Mouse (Mus musculus): Measurements from ENCODE around the gene Kcmf1.

- TF ChIP-seq CTCF (IDR thresholded peaks at IDR 0.05; ENCODE audit: low read depth, low read length), result no peak
- TF ChIP-seq POLR2A (IDR thresholded peaks at IDR 0.05; ENCODE audit: insufficient read depth, low read length), result no peak
- TF ChIP-seq EP300 (IDR thresholded peaks at IDR 0.05; ENCODE audit: insufficient read depth, low read depth, low read length), result no peak
Measured at GRCm38 (mm10) chr6:72884767-72885166, 15.0 kb downstream of the Kcmf1 start.

Measured in ES-Bruce4 (cell line).